Mouse (Mus musculus) erythroblast, embryonic 14.5 days (primary cell): Measurements from ENCODE around the gene Zc3h6.

Experiments
- GATA1 ChIP-seq: IDR thresholded peaks from 2 replicates; pipeline ENCODE4 v1.6.1; 2012; ENCODE audit warnings: low read length, inconsistent platforms, mixed read lengths
- TAL1 ChIP-seq: IDR thresholded peaks from 3 replicates; pipeline ENCODE4 v1.6.1; 2012; ENCODE audit warnings: low read length, inconsistent platforms, mixed read lengths

DNA sequence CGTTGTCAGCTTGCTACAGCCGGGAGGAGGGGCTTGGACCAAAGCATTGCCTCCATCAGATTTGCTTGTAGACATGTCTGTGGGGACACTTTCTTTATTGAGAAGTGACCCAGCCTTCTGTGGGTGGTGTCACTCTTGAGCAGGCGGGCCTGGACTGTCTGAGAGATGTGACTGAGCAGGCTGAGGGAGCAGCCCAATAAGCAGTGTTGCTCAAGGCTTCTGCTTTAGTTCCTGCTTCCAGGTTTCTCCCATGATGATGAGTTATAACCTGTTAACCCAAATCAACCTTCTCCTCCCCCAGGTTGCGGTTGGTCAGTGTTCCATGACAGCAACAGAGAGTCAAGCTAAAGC is 79.6 kb downstream of the Zc3h6 start:
- no peak for TF ChIP-seq GATA1
- TF ChIP-seq TAL1 = no peak
